Mouse (Mus musculus): ENCODE measurements around the gene Sik1. TPM values are rescaled to one million over a fixed set of nuclear protein-coding genes. Genes with fewer than 3 reads are reported as not detected.
A peak's percentile ranks its signal among the peaks of the same experiment; 100 is the strongest.
"Not testable (repeated sequence)": the region's sequence is repeated elsewhere in the genome, so short reads cannot be mapped to it uniquely, and the experiment has no call there.

Sik1 gene
- 10 to 100 TPM; 16.9 to 18.0 TPM for total RNA-seq (2021)

DNA sequence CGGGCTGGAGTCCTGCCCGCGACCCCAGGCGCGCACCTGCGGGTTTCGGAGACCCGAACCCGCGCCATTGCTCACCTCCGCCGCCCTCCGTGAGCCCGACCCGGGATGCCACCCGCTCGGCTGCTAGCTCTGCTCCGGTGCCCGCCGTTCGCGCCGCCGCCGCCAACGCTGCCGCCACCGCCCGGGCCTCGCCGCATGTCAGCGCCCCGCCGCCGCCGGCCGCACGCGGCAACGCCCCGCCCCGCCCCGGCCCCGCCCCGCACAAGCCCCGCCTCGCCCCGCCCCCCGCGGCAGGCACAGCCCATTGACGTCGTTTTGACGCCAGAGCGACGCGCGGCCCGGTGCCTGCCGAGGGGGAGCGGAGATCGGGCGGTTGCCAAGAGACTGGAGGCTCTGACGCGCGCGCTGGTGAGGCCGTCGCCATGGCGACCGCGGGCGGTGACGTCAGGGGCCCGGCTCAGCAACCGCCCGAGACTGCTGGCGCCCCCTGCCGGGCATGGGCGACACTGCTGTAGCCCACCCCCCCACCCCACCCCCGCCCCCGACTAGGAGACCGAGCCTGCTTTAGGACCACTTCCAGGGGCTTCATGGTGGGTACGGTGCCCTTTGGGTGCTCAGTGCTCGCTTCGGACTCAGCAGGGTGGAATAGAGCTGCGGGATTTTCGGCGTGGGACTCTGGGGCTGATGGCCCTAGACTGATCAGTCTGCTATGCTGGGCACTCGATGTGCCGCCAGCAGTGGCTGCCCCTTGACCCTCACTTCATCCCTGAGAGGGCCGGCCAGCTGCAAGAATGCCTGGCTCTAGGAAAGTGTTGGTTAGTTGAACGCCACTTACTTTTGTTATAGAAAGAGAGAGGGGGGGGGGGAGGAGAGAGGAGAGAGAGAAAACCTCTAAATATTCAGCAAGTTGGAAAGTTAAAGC, at the start of gene Sik1:
Gene Sik1, minus strand, starts transcription at position 208 of the 922 bp plus-strand sequence.
- peak; percentile 94 to 95 for DNase-seq

DNA sequence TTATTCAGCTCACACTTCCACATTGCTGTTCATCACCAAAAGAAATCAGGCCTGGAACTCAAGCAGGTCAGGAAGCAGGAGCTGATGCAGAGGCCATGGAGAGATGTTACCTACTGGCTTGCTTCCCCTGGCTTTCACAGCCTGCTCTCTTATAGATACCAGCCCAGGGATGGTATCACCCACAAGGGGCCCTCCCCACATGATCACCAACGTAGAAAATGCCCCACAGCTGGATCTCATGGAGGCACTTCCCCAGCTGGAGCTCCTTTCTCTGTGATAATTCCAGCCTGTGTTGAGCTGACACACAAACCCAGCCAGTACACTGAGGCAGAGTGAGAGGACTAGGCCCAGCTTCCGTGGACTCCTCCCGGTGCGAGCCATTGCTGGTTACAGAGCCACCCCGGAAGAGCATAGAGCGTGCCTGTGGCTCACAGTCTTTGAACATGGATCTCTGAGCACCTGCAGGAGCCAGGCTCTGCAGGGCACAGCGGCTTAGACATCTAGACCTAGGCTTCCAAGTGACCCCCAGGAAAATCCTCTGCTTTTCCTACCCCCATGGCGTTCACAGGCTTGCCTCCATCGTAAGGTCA, 49.7 kb upstream of the Sik1 start:
- DNase-seq: no peak

DNA sequence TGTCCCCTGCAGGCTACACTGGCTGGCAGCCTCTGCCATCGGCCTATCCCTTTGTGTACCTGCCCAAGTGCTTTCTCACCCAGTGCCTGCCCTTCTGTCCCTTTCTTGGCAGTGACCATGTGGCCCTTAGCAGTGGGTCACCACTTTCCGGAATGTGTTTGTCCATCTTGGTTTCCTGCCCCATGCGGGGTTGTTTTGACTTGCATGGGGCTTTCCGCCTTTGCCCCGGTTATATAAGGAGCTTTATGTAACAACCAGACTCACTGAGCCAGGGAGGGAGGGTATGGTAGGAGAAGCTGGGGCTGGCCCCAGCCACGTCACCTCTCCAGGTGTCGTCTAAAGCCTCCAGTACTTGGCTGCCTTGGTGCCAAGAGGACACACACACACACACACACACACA, 48.4 kb upstream of the Sik1 start:
- no peak for DNase-seq

GRCm38 (mm10) chr17:31902630-31903198, 47.1 kb upstream of the Sik1 start:
- no peak for DNase-seq

DNA sequence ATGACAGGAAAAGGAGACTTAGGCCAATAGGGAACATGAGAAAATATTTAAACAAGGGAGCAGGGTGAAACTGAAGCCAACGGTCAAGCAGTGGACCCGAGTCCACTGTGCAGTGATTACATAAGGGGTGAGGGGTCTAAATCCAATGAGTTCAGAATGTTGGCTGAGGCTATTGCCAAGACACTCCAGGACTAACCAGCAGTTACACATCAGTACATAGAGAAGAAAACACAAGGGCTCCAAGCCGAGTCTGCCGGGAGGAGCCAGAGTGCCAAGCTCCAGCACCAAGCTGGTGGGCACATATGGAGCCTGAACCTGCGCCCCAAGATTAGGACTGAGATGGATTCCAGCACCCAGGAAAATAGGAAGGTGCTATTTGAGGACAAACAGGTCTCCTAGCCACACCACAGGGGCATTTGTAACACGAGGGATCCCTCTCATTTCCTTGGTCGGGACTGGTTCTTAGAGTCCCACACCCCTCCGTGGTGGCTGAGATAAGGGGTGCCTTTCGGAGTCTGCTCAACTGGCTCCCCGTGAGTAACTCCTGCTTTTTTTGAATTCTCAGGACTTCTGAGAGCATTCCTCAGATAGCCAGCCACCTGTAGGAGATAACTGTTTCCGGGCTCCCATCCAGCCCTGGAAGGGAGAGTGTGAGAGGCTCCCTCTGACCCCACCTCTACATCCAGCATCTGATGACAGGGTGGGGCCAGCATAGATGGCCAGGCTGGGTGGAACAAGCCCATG, 46.0 kb upstream of the Sik1 start:
- no peak for DNase-seq

DNA sequence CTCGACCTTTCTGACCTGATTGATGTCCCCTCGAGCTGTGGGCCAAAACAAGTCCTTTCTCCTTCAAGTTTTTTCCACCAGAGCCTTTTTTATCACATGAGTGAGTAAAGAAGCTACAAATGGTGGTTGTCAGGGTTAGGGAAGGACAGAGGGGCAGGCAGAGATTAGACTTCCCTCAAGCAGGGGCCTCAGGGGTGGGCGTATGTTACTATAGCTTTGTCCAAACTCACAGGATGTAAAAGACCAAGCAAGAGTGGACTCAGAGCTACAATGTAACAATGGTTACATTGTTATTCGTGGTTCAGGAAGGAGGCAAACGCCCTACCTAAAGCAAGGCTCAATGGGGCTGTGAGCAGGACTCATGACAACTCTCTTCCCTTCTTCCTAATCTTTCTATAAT, 43.3 kb upstream of the Sik1 start:
- DNase-seq: no peak

- no peak for DNase-seq
These were observed 41.7 kb upstream of the Sik1 start for GRCm38 (mm10) chr17:31897186-31897793.

DNA sequence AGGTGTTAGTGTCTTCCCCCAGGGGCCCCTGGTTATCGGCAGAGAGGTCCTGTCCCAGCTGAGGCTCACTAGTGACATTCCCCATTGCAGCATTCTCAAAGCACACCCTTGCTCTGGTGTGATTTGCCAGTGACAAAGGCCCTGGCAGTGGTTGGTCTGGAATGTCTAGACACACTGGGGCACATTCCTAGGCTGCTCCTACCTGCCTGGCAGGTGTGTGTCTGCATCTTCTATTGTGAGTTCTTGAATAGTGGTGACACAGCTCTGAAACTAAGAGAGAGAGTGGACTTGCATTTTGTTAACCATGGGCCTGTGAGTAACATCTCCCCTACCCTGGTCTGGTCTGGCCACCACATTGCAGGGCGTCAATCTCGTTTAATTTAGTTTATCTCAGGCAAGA, 41.1 kb upstream of the Sik1 start:
- DNase-seq: no peak

DNA sequence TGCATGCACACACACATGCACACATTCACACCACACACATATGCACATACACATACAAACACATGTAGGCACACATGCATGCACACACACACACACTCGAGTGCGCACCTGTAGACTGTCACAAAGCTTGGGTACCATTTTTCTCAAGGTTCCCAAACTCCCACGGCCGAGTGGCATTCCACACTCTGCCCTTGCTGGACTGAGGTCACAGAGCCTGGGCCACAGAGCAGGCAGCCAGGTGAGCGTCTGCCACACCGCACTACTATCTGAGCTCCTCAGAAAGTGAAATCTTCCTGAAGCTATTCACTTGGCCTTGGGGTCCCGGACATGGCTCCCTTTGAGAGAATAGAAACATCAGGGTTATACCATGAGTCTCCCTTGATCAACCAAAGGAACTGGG, 40.7 kb upstream of the Sik1 start:
- no peak for DNase-seq

GRCm38 (mm10) chr17:31893371-31894060, 37.9 kb upstream of the Sik1 start:
- no peak for DNase-seq

- DNase-seq: peak; percentile 40 to 55
These were observed 37.1 kb upstream of the Sik1 start for GRCm38 (mm10) chr17:31892750-31893149.

GRCm38 (mm10) chr17:31891858-31892257, 36.3 kb upstream of the Sik1 start:
- peak; percentile 19 to 26 for DNase-seq

- no peak for DNase-seq
These were observed 34.8 kb upstream of the Sik1 start for GRCm38 (mm10) chr17:31890311-31890951.

GRCm38 (mm10) chr17:31889446-31890201, 34.0 kb upstream of the Sik1 start:
- DNase-seq: no peak

GRCm38 (mm10) chr17:31888540-31888939, 32.9 kb upstream of the Sik1 start:
- DNase-seq: no peak

GRCm38 (mm10) chr17:31884676-31885075, 29.1 kb upstream of the Sik1 start:
- DNase-seq: not testable (repeated sequence)

DNA sequence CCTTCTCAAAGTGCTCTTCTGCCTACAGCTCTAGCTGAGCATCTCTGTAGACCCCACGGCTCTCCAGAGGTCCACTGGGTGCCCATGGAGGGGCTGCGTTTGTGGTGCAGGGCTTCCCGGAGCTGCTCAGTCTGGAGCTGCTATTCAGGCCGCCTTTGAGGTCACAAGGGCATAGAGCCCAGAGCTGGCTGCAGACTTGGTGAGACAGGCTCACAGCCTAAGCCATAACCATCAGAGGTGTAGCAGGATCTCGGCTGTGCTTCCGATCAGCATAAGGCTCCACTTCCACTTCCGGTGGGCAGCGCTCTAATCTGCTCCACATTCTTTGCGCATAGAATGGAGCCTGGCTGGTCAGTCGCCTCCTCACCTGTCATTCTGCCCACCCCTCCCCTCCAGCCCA, 23.8 kb upstream of the Sik1 start:
- no peak for DNase-seq

DNA sequence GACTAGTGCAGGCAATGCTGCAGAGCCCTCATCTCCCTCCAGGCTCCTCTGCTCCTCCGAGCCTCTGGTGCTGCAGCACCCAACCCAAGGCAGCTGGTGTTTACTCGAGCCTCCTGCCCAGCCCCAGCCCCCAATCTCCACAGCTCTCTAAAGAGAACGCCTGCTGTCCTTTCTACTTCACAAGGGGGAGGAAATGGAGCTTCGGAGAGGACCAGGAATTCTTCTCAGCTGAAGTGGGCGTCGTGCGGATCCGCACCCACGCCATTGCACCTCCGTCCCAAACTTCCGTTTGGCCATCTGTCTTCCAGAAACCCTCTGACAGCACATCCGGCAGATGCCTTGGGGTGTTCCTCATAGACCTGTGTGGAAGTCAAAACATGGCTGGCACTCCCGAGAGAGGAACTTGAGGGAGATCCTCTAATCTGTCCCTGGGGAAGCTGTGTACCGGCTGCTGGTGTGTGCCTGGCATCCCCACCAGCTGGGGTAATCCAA, 22.1 kb upstream of the Sik1 start:
- DNase-seq: peak; percentile 57 to 64

DNA sequence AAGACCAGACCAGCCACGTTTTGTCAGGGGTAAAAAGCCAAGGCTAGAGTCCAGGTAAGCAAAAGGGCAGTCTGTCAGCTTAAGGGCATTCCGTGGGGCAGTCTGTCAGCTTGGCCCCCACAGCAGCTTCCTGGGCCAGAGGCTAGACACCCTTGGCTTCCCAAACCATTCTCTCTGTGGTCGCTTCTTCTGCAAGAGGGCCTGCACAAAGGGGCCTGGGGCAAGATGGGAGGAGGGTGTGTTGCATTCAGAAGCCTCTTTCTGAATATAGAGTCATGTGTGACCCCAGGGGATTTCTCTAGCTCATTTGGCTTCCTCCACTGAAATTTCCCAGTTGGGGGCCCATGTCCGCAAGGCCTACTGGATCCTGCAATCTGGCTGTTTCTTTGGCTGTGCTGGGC, 21.6 kb upstream of the Sik1 start:
- DNase-seq: no peak

DNA sequence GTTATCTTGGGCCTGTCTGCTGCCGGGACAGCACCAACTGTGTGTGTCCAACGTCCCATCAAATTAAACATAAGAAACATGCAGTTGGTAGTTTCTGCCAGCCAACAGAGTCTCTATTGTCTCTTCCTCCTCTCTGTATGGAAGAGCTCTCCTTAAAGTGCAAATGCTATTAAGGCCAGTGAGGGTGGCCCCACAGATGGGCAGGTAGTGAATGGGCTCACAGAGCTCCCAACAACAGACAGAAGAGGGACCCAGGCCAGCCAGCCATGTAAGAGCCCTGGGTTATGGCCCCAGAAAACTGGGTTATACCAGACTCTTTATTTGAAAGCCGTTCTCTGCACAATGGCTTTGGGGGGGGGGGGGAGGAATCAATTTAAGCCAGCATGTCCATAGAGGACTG, 21.2 kb upstream of the Sik1 start:
- no peak for DNase-seq
